Mouse (Mus musculus) A20 (cell line): Measurements from ENCODE around the gene Stard7.
"Not testable (repeated sequence)": the region's sequence is repeated elsewhere in the genome, so short reads cannot be mapped to it uniquely, and the experiment has no call there.

ENCODE experiments used
- DNase-seq: peaks from one replicate; pipeline ENCODE4 v3.0.0-alpha.2; 2011; ENCODE audit warnings: low read depth, low spot score

The Stard7 gene

DNA sequence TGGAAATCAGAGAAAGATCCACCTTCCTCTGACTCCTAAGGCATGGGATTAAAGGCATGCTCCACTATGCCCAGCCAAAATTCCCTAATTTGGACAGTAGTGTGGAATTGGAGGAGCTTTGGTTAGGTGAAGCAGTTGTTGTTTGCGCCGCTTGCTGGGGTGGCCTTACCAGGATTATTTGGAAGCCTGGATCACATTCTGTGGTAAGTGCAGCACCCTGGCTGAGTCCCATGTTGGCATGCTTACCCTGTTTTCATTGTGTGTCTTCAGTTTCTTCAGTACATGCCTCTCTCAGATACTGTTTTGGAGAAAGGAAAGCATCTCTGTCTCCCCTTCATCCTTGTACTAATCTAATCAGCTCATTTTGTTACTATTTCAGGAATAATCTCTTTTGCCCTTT lies 4.6 kb downstream of the Stard7 start:
- no peak for DNase-seq

DNA sequence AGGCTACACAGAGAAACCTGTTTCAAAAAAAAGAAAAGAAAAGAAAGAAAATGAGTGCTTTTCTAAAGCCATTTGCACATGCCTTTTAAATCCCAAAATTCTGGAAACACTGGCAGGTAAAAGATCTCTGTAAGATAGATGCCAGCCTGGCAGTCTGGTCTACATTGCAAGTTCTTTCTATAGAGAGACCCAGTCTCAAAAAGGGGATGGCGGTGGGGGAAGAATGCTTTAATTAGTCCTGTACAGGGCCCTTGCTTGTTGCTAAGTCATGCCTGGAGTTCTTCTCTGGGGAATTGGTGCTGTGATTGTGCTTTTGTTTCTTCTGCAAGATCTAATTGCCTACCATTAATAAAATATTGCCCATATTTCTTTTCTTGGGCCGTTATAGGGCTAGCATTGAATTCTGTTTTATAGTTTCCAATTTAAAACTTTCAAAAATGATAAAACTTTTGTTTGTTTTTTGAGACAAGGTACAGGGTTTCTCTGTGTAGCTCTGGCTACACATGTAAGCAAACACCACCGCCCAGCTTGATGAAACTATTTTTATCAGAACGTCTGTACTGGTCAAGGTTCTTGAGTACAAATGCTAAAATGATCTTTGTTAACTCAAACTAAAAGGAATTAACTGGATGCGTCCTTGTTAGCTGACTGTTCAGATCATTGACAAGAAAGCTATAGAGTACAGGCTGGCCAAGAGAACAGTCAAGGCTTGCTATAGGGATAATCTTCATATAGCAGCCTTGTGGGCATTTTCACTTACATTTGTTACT lies 5.7 kb downstream of the Stard7 start:
- DNase-seq: no peak

DNA sequence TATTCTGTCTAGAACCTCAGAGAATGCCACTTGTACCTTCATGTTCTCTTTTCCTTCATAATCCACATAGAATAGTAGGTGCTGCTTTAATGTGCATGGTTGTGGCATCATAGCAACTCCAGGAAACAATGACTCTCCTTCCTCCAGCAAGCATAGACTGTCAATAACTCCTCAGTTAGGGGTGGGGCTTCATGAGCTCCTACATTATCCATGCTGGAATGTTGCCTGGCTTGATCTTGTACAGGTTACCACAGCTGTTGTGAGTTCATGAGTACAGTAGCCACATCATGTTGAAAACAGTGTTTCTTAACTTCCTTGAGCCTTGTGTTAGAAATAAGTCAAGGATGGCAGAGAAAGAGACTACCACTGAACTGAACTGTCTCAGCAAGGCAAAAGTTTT lies 8.1 kb downstream of the Stard7 start:
- DNase-seq: no peak

DNA sequence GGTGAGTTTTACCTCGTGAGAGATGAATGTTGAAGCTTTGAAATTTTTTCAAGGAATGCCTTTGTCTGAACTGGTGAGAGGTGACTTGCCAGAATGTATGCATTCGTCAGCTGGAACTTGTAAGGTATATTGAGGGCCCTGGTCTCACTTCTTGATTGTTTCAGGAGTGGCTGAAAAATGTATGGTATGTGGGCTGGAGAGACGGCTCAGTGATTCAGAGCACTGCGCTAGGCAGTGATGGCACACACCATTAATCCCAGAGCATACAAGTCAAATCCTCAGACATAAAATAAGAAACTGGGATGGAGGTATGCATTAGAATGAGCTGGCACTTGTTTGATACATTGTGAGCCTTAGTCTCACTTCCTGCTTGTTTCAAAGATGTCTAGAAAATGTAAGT lies 22.2 kb downstream of the Stard7 start:
- no peak for DNase-seq

DNA sequence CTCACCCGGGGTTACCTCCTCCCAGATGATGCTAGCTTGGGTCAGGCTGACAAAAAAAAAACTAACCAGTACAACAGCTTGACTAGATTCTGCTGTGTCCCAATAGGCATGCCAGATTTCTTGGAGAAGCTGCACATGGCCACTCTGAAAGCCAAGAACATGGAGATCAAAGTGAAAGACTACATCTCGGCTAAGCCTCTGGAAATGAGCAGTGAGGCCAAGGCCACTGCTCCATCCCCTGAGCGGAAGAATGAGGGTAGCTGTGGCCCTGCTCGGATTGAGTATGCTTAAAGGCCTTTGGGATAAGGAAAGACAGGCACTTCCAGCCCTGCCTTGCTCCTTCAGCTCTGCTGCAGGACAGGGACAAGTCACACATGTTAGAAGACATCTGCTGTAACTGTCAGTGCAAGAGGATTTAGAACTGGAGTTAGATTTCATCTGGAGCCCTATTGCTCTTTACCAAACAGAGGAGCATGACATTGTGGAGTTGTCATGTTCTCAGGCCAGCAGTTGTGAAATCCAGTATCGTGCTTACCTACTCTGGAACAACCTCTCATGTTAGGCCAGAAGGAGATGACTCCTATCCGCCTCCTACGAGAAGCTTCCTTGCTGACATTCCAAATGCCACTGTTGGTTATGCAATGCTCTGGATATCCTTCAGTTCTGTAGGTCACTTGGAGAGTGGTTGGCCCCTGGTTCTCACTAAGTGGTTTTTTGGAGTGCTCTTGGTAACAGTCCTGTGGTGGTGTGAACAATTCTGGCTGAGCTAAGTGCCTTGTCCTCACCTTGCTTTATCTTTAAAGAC lies 27.2 kb downstream of the Stard7 start:
- no peak for DNase-seq

DNA sequence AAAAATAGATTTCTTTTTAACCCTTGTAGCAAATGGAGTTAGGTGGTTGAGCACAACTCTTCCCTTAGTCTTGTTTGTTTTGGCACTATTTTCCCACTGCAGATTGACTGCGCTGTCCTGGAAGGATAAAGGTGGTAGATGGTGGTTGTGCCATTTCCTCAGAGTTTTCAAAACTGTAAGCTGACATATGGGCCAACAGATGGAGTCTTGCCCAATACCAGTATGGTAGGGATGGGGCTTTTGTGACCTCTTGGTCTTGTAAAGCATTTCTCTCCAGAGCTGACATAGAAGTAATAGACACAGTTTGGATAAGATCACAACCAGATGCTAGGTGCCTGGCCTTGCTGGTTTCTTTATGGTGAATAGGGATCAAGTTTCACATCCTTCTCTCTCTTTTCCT lies 28.0 kb downstream of the Stard7 start:
- no peak for DNase-seq

DNA sequence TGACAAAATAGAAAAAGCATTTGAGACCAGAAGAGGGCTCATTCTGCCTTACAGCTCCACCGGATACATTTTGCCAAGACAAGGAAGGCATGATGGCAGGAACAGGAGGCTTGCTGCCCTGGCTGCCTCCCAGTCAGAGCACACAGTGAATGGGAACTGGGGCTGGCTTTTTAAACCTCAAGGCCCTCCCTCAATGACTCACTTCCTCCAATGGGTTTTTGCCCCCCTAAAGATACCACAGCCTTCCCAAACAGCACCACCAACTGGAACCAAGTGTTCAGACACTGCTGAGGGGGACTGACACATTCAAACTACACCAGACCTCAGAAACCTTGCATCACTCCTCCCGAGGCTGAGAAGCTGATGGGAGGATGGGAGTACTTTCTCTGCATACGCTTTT lies 30.7 kb downstream of the Stard7 start:
- peak; percentile 26 for DNase-seq

DNA sequence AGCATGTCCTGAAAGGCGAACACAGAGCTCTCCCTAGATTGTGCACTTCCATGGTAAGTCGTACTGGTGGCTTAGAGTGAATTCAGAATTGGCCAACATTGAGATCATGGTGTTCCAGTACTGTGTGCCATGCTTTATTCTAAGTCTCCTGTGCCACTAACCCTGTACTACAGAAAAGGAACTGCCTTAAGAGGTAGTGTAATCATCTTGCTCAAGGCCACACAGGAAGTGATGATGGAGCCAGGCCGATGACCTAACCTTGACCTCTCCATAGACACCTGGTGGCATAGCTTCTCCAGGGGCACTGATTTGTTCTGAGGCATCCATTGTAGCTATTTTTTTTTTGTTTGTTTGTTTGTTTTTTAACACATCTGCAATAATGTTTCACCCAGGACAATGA lies 31.9 kb downstream of the Stard7 start:
- DNase-seq: peak; percentile 48

DNA sequence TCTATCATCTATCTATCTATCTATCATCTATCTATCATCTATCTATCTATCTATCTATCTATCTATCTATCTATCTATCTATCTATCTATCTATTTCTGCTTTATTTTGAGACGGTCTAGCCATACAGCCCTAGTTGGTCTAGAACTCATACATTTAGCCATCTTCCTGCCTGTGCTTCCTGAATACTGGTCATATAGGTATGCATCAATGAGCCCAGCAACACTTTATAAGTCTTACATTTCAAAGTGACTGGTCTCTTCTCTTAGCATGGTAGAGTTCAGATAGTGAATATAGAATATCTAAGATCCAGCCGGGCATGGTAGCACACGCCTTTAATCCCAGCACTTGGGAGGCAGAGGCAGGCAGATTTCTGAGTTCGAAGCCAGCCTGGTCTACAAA lies 34.2 kb downstream of the Stard7 start:
- DNase-seq: not testable (repeated sequence)

DNA sequence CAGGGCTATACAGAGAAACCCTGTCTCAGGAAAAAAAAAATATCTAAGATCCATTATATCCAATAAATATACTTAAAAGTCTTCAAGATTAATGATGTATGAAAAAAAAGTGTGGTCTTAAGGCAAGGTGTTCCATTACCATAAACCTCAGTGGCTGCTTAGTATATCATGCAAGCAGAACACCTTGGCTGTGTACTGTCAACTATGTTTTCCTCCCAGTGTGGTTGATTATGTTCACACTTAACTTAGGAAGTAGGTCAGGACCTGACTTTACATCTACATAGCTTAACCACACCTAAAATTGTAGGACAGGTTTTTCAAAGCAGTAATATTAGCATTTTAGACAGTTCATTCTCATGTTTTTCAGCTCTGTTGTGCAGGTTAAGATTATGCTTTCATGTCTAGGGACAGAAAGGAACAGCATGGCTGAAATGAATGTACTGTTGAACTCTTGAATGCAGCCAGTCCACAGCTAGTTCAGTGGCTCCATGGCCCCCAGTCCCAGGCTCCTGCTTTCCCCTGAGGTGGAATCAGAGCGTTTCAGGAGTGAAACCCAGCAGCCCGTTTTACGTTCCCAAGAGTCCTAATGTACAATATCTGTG lies 34.7 kb downstream of the Stard7 start:
- DNase-seq: no peak

DNA sequence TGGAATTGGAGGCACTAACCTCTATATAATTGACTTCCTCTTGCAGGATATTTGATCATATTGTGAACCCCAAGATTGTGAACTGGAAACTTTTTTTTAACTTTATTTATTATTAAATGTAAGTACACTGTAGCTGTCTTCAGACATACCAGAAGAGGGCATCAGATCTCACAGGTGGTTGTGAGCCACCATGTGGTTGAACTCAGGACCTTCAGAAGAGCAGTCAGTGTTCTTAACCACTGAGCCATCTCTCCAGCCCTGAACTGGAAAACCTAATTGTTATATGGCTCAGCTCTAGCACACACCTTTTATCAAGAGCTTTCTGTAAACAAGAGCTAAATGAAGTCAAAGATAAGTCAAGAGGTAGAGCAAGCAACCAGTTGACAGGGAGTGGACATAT lies 36.1 kb downstream of the Stard7 start:
- no peak for DNase-seq

DNA sequence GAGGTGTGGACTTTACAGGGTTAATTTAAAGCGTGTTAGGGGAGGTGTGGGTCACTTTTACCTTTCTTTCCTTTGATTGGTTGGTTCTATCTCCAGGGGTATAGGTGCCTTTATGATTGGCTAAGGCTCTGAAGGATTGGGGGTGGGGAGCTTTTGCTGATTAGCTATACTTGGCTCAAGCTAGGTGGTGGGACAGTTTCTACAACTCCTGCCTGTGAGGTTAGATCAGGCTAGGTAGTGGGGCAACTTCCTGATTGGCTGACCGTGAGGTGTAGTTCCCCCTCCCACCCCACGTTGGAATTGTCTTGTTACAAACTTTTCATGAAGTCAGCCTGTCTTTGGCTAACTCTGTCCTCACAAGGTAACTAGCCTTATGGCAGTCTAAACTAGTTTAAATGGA lies 37.2 kb downstream of the Stard7 start:
- DNase-seq: no peak

DNA sequence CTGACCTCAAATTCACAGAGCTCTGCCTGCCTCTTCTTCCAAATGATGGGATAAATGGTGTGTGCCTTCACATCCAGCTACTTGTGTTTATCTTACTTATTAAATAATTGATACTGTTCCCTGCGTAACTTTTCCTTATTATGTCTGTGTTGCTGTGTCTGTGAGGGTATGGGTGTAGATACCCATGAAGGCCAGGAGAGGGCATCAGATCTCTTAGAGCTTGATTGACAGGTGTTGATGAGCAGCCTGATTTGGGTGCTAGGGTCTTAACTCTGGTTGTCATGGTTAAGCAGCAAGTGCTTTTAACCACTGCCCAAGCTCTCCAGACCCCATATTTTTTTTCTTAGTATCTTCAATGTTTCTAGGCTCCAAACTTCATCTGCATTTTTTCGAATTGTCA lies 38.6 kb downstream of the Stard7 start:
- peak; percentile 59 for DNase-seq

DNA sequence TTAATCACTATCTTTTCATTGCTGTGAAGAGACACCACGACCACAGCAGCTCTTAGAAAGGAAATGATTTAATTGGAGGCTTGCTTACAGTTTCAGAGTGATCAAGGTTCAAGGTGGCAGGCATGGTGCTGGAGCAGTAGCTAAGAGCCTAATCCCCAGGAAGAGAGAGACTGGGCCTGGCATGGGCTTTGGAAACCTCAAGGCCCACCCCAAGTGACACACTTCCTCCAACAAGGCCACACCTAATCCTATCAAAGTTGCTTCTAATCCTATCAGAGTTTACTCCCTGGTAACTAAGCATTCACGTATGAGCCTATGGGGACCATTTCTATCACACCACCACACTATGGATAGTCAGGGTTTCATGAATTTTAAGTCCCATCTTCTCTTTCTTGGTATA lies 40.2 kb downstream of the Stard7 start:
- DNase-seq: no peak

DNA sequence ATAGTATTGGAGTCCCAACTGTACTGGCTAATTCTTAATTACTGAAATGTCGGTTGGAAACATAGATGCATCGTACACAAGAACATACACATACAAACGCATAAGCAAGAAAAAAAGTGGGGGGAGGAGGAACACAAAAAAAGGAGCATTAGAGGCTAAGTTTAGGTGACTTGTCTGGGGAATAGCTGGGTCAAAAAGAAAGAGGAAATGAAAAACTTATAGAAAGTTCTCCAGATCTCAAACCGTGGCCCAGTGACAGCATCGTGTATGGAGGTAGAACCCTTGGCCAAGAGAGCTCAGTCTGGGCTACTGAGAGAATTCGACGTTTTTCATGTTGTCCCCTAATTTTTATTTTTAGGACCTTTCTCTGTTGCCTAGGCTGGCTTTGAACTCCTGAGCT lies 40.7 kb downstream of the Stard7 start:
- DNase-seq: peak; percentile 72

DNA sequence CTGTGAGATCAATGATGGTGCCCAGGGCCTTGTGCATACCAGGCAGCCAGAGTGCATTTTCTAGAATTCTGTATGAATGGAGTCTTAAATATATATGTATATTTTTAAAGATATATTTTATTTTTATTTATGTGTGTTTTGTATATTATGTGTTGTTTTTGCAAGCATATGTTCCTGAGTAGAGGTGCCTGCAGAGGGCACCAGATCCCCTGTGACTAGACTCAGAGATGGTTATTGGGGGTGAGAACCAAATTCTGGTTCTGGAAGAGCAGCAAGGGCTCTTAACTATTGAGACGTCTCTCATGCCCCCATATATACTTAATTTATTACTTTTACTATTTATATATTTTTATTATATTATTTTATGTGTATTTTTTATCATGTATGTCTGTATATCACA lies 41.2 kb downstream of the Stard7 start:
- peak; percentile 37 for DNase-seq

DNA sequence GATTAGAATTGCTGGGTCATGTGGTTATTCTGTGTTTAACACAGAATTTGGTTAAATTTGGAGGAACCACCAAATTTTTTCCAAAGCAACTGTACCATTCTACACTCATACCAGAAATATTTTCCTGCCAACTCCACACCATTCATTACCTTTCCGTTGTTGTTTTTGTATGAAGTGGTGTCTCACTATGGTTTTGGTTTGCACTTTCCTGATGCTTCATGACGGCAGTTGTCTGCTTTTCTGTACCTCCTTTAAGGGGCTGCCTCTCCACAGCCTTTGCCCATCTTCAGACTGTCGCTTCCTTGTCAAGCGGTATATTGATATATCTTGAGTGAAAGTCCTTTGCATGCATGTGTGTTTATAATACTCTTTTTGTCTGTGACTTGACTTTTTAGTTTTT lies 42.8 kb downstream of the Stard7 start:
- no peak for DNase-seq

DNA sequence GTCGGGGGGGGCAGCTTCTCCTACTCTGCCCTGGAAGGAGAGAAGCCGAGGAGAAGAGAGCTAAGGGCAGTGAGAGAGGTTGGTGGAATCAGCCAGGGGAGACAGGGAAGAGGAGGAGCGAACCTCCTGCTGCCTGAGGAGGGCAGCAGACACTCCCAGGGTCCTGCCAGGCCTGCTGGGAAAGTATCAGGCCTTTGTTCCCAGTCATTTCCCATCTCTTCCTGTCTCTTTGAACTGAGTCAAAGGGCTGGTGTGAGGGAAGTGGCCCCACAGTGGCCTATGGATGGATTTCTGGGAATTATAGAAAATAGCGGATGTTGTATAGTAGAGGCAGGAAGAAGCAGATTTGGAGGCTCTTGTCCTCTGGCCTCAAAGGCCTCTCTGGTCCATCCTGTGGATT lies 43.9 kb downstream of the Stard7 start:
- no peak for DNase-seq

DNA sequence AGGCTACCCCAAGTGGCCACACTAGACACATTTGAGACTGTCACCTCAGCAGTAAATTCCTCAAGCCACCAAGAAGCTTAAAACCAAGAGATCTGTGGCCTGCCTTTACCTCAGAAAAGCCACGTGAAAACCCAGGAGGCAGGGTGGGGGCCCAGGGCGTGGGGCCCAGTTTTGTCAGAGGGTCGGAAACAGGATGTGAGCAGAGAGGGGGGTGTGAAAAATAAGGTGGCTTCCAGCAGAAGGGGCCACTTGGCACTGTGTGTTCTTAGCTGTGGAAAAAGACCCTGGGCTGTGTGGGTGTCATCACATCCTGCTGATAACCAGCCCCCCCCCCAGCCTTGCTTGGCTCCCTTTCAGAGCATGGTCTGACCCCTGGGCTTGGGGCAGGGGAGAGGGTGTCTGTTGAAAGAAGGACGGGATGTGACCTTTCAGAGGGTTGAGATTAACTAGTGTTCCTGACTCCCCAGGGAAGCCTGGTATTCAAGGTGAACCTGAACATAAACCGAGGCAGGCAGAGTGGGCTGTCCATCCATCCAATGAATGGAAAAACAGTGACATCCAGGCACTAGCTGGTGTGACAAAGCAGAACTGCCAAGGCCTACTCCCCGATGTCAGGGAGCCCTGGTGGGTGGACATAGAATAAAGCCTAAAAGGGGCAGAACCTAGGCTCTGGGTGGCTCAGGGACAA lies 44.6 kb downstream of the Stard7 start:
- no peak for DNase-seq

DNA sequence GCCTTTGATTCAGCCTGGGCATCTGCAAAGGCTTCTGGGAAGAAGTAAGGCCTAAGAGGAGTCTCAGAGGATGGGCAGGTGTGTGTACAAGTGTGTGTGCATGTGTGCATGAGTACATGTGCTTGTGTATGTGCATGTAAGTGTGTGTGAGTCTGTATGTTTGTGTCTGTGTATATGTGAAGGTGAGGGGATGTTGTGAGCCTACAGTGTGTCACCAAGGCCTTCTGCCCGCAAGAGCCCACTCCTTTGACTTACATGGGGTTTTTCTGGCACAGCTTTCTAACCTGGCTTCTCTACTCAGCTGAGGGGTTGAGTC lies 45.1 kb downstream of the Stard7 start:
- no peak for DNase-seq

DNA sequence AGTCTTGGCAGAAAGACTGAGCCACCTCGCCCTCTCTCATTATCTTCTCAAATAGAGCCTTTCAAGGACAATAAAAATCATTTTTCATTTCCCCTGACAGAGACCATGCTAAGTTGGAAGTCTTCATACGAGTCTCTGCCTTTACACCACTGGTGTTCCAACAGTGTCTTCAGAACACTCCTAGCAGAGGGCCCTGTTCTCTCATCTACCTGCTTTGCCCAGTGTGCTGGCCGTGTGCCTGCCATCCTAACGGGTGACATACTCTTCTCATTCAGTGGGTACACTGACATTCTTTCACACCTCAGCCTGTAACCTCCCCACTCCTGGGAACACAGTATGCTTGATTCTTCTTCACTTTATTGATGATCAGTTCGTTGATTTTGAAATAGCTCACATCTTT lies 46.4 kb downstream of the Stard7 start:
- DNase-seq: no peak

DNA sequence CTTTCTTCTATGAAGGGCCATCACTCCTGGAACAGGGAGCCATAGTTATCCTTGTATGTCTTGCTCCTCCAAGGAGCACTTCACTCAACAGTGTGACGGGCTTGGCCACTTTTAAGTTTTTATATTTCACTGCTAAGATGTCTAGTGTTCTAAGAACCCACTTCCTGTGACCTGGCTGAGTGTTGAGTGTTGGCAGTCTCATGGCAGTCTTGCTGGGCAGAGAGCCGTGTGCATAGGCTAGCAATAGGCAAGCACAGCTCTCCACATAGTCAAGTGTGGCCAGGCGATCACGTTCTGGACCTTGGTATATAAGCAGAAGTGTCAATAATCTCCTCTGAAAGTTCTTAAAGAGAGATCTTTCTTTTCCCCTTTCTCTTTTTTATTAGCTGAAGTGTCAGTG lies 48.1 kb downstream of the Stard7 start:
- DNase-seq: no peak
